Comparison of ENCODE assay signal across 8 mouse cellular contexts in genomic region chr7:34390111-34390833, GRCm38 (mm10). TPM values are rescaled to one million over a fixed set of nuclear protein-coding genes. Genes with fewer than 3 reads are reported as not detected.
A peak's percentile ranks its signal among the peaks of the same experiment; 100 is the strongest.
DNase-seq lines count a peak whose midpoint lies in the region; TF ChIP-seq lines count a peak whose summit lies in the region.

No protein-coding gene starts in this region.

- H3K27me3 ChIP-seq in limb, embryonic 10.5 days (ENCODE audit: low read depth, poor library complexity, severe bottlenecking), result no peaks in the 10 kb centered on the region

- DNase-seq in left cerebral cortex, adult 2 months (ENCODE audit: extremely low spot score in 1 of 2, low spot score in 2 of 2), result no peak
- no peak for DNase-seq in left cerebral cortex, adult 8-10 months (ENCODE audit: low spot score in 2 of 2)
- peak; percentile 31 for DNase-seq in c-Kit-negative CD71-positive TER-119-positive erythroid progenitor cells, embryonic 14.5 days (ENCODE audit: low read depth, low spot score)
- DNase-seq in gastrocnemius, adult 8-10 months (ENCODE audit: low spot score in 2 of 2), result peak; percentile 33 to 62
- DNase-seq in limb, embryonic 10.5 days (ENCODE audit: low spot score), result peak; percentile 38
- peak; percentile 87 for DNase-seq in skeletal muscle tissue, adult 2 months (ENCODE audit: low read depth, low spot score)
- DNase-seq in ovary, postnatal 36 days (ENCODE audit: low spot score), result no peak
- no peak for DNase-seq in spleen, adult 18-20 months

- 13% methylated on average over 18 of the region's 18 CpGs for whole genome bisulfite sequencing in limb, embryonic 10.5 days

- intact Hi-C loops in left cerebral cortex, adult 2 months (cut with DNase I), result no loop called here

- no peaks in the 10 kb centered on the region for H3K9me3 ChIP-seq in limb, embryonic 10.5 days (replicated peaks)

- peaks cover 26% of the 10 kb centered on the region for H3K4me1 ChIP-seq in limb, embryonic 10.5 days

- H3K4me3 ChIP-seq in left cerebral cortex, adult 2 months, result peak overlapping the region; percentile 55
- H3K4me3 ChIP-seq in limb, embryonic 10.5 days, result peak overlapping the region; percentile 97

- H3K36me3 ChIP-seq in limb, embryonic 10.5 days, result peaks cover 3% of the 10 kb centered on the region; the same call in 1 of the 2 replicates

- peak overlapping the region; percentile 88 for H3K27ac ChIP-seq in left cerebral cortex, adult 2 months
- peak overlapping the region; percentile 99 for H3K27ac ChIP-seq in limb, embryonic 10.5 days

- TF ChIP-seq CTCF in left cerebral cortex, adult 2 months (IDR thresholded peaks at IDR 0.05), result no peak

RNA-seq across cellular contexts. Expression of gene Lsm14a, which starts 2.8 kb away (rescaled TPM):
- total RNA-seq in left cerebral cortex, adult 2 months (2021), result 10 to 100 TPM; 78.4 to 92.0 TPM
- 100 to 1,000 TPM in 1 of 4 experiments, 10 to 100 TPM in 3; 85.2 to 104 (median 92.3) TPM for total RNA-seq in left cerebral cortex, adult 8-10 months (2022)
- 100 to 1,000 TPM in 2 of 4 experiments, 10 to 100 TPM in 2; 90.2 to 111 (median 99.9) TPM for total RNA-seq in gastrocnemius, adult 8-10 months (2022)
- polyA plus RNA-seq in limb, embryonic 10.5 days (2016; fragmentation: Nextera tagmentation; extraction: Ambion mirVana), result 91.6 and 96.3 TPM in 2 replicates

Comparison
In these comparisons a context has a peak if more than half of its experiments do, and no peak if none do; other contexts are left out.
1. DNase-seq: peak in c-Kit-negative CD71-positive TER-119-positive erythroid progenitor cells, embryonic 14.5 days (single experiment), gastrocnemius, adult 8-10 months (2 of 2), limb, embryonic 10.5 days (single experiment) and skeletal muscle tissue, adult 2 months (single experiment); none in left cerebral cortex, adult 2 months (0 of 2), left cerebral cortex, adult 8-10 months (0 of 2), ovary, postnatal 36 days (single experiment) and spleen, adult 18-20 months (0 of 2).